Mouse (Mus musculus) spleen, postnatal 0 days (tissue): Measurements from ENCODE around the gene Gbp10. TPM values are rescaled to one million over a fixed set of nuclear protein-coding genes. Genes with fewer than 3 reads are reported as not detected.

ENCODE experiments used
- polyA plus RNA-seq: library from polyadenylated mRNA; unstranded; fragments of >200 nt; fragmentation: Nextera tagmentation; extraction: Ambion mirVana; gene quantifications from 2 replicates; pipeline ENCODE4 v1.2.1, GENCODE M21; 2015

Gbp10 gene
- polyA plus RNA-seq, result 0.21 TPM in 1 of 2 replicates, not detected in the other

DNA sequence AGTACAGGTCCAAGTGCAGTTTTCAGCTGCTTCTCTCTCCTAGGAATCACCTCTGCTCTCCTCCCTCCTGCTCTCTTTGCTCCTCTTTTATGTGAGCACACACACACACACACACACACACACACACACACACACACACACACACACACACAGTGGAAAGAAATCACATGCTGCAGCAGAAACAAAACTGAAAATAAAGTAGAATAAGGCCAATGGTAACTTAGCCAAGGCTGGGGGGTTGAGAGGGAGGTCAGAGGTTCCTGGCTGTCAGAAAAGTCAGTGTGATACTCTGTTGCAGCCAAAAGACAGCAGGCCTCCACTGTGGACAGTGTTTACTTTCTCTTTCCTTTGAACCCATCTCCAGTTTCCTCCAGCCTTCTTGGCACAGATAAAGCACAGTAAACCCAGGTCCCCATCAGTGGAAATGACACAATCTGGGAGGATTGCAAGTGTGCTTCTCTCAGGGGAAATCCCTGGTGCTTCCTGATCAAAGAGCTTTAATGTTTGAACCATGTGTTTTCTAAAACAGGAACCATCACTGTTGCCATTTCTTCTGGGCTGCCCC lies at the start of gene Gbp10:
Gene Gbp10, minus strand, starts transcription at position 51 of the 565 bp plus-strand sequence.

Other genes starting within 250 kb of the Gbp10 start
- gene Gbp9, start 100.0 kb downstream of the Gbp10 start, polyA plus RNA-seq, result 3.4 and 4.4 TPM in 2 replicates
- gene Gbp8, start 100.0 kb downstream of the Gbp10 start, polyA plus RNA-seq, result 2.4 and 3.1 TPM in 2 replicates
- gene Gbp4, start 99.9 kb downstream of the Gbp10 start, polyA plus RNA-seq, result 0.99 and 2.0 TPM in 2 replicates
- 0.04 TPM in 1 of 2 replicates, not detected in the other for gene Gm43302, start 54.2 kb upstream of the Gbp10 start, polyA plus RNA-seq
- 1.1 and 2.1 TPM in 2 replicates for gene Gbp6, start 54.2 kb upstream of the Gbp10 start, polyA plus RNA-seq
- 3.3 TPM in 2 replicates for gene Lrrc8b, start 176.2 kb upstream of the Gbp10 start, polyA plus RNA-seq